Mouse (Mus musculus) embryonic stem cell, embryonic (primary cell): ENCODE data around the gene Plscr3.

Source experiments
- CTCF ChIA-PET, 4 experiments: fragments of 300-600 bp in 2 of 4; fragments of 350-600 bp in 2 of 4; sonication (Branson Sonifier 250); formaldehyde crosslinking; loops; one replicate each; lab custom pipeline; 2022; ENCODE audit warnings: inconsistent platforms in 2 of 4; lab: Charles Lee
- POLR2A ChIA-PET, 4 experiments: fragments of 300-600 bp in 2 of 4; fragments of 350-600 bp in 2 of 4; sonication (Branson Sonifier 250); formaldehyde crosslinking; loops; one replicate each; lab custom pipeline; 2022; ENCODE audit warnings: antibody characterized with exemption in 4 of 4, inconsistent platforms in 1 of 4; lab: Charles Lee

Plscr3 gene

GRCm38 (mm10) chr11:69846198-69846680, at the start of gene Plscr3:
Plscr3 (plus strand) TSS chr11:69846376.
- CTCF ChIA-PET = interaction anchor here in 1 of 4 experiments (0.6 to 1.0 kb wide), 2 partner anchors 17 to 40 kb away, joined by 3 to 4 read pairs; no protein-coding TSS in a partner anchor
- POLR2A ChIA-PET = interaction anchor here (0.9 to 2.4 kb wide), 11 partner anchors 8 to 89 kb away, joined by 3 to 13 read pairs (median 4); partner anchors contain the start of genes Tmem256 (in 4 of the 4), Nlgn2 (in 3 of the 4) and Tnk1 (in 2 of the 4)

- ChIA-PET CTCF (no interaction called here), POLR2A (interaction anchor here in 3 of 4 experiments (0.7 to 12.8 kb wide), 15 partner anchors 11 to 555 kb away, joined by 3 to 168 read pairs (median 4); partner anchors contain the start of genes 2810408A11Rik (in 1 of the 3), Gm39566 (in 1 of the 3), Neurl4 (in 1 of the 3) and Nlgn2 (in 1 of the 3))
Measured at GRCm38 (mm10) chr11:69797924-69798323, 48.3 kb upstream of the Plscr3 start.

- ChIA-PET POLR2A (interaction anchor here (0.5 to 12.8 kb wide), 60 partner anchors 9 to 693 kb away, joined by 3 to 168 read pairs (median 5); partner anchors contain the start of genes Nlgn2 (in 3 of the 4), Tmem256 (in 3 of the 4), Eif5a (in 2 of the 4) and Gm39566 (in 2 of the 4)), CTCF (interaction anchor here in 3 of 4 experiments (0.6 to 1.7 kb wide), 11 partner anchors 36 to 390 kb away, joined by 3 to 7 read pairs (median 4); partner anchors contain the start of genes Fxr2 (in 1 of the 3) and Tnk1 (in 1 of the 3))
Measured at GRCm38 (mm10) chr11:69799394-69800137, 46.6 kb upstream of the Plscr3 start.

DNA sequence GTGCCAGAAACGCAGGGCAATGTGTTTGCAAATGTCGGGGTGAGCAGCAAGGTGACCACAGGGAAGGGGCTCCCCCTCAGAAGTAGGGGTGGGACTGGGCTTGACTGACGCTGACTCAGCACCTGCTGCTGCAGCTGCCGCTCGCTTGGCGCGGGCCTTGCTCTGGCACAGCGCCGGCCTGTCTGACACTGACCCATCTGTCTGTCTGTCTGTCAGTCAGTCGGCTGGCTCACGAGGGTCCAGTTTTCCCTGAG, 46.1 kb upstream of the Plscr3 start:
- POLR2A ChIA-PET = interaction anchor here (0.5 to 12.8 kb wide), 59 partner anchors 10 to 610 kb away, joined by 3 to 168 read pairs (median 6); partner anchors contain the start of genes Nlgn2 (in 3 of the 4), Tmem256 (in 3 of the 4), 2810408A11Rik (in 2 of the 4) and Eif5a (in 2 of the 4)
- CTCF ChIA-PET = interaction anchor here in 3 of 4 experiments (0.6 to 1.7 kb wide), 9 partner anchors 47 to 390 kb away, joined by 3 to 7 read pairs (median 5); partner anchors contain the start of genes Fxr2 (in 1 of the 3) and Tnk1 (in 1 of the 3)

GRCm38 (mm10) chr11:69800392-69801197, 45.6 kb upstream of the Plscr3 start:
- POLR2A ChIA-PET = interaction anchor here (0.6 to 12.8 kb wide), 68 partner anchors 9 to 664 kb away, joined by 3 to 168 read pairs (median 5); partner anchors contain the start of genes Nlgn2 (in 3 of the 4), Tmem256 (in 3 of the 4), 2810408A11Rik (in 2 of the 4) and Eif5a (in 2 of the 4)
- CTCF ChIA-PET = interaction anchor here in 2 of 4 experiments (0.6 to 1.7 kb wide), 5 partner anchors 58 to 401 kb away, joined by 3 to 7 read pairs (median 3); partner anchors contain the start of genes Fxr2 (in 1 of the 2) and Tnk1 (in 1 of the 2)

DNA sequence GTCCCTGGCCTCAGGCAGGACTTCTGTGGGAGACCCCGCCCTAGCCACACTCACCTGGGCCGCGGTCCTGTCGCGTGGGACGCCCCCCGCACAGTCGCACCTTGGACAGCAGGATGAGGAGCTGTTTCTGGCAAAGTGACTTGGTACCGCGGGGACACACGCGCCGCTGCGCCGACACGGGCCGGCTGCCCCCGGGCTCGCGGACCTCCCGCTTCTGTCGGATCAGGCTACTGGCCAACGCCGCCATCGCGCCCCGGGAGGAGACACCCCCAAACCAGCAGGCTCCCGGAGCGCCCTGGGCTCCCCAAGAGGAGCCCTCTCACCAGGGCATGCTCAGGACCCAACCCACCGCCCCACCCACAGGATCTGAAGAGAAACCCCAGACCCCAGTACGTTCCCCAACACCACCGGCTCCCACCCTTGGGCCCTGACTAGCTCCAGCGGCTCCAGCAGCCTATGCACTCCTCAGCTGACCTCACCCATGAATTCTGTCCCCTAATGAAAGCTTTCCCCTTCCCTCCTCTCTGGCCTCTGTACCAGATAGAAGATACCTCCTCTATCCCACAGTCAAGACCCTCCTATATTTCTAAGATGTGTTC, 44.7 kb upstream of the Plscr3 start, which contains the start of gene Fgf11:
Gene Fgf11, minus strand, starts transcription at position 479 of the 599 bp plus-strand sequence.
- ChIA-PET CTCF (interaction anchor here in 2 of 4 experiments (0.5 to 2.5 kb wide), 5 partner anchors 16 to 144 kb away, joined by 3 to 11 read pairs (median 3); no protein-coding TSS in a partner anchor), POLR2A (interaction anchor here (0.5 to 12.8 kb wide), 49 partner anchors 9 to 196 kb away, joined by 3 to 168 read pairs (median 7); partner anchors contain the start of genes Nlgn2 (in 3 of the 4), Tmem256 (in 3 of the 4), Polr2a (in 2 of the 4) and Slc35g3 (in 2 of the 4))

DNA sequence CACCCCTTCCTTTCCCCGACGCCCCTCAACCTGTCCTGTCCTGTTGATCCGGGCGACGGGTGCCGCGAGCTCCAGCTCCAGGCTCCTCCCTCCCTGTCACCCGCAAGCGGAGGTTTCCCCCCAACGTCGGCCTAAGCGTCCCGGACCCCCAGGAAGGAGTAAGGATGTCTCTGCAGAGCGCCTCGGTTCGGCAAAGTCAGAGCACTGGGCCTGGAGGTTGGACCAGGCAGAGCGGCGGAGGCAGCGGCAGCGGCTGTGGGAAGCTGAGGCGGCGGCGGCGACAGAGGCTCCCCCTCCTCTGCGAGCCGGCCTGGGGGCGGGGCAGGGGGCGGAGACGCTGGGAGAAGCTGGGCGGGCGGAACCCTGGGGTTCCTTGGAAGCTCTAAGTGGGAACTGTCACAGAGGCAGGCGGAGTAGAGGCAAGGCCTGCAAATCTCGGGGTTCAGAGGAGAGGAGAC, 43.5 kb upstream of the Plscr3 start:
- POLR2A ChIA-PET = interaction anchor here (0.6 to 12.8 kb wide), 65 partner anchors 9 to 723 kb away, joined by 3 to 168 read pairs (median 5); partner anchors contain the start of genes Nlgn2 (in 3 of the 4), Tmem256 (in 3 of the 4), 2810408A11Rik (in 2 of the 4) and Eif5a (in 2 of the 4)
- CTCF ChIA-PET = interaction anchor here in 3 of 4 experiments (0.5 to 2.7 kb wide), 16 partner anchors 12 to 146 kb away, joined by 3 to 11 read pairs (median 4); partner anchors contain the start of genes Gm39566 (in 1 of the 3), Nlgn2 (in 1 of the 3), Slc2a4 (in 1 of the 3) and Tmem256 (in 1 of the 3)

DNA sequence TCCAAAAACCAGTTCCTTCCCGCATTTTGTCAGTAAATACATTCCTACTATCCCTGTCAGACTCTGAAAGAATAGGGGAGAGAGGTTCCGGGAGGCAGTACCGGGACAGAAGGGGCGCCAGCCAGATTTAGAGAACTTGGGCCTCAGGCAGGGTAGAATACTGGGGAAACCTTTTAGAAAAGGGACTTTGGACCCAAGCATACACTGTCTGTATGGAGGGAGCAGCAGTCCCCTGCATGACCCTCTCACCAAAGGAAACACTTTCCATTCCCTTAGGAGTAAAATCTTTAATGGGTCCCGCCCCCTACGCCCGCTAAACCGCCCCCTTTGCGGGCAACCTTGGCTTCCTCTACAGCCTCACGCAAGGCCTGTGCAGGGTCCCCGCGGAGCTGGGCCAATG, 42.8 kb upstream of the Plscr3 start:
- ChIA-PET POLR2A (interaction anchor here (0.7 to 12.8 kb wide), 60 partner anchors 8 to 418 kb away, joined by 3 to 168 read pairs (median 6); partner anchors contain the start of genes Chrnb1 (in 3 of the 4), Nlgn2 (in 3 of the 4), Tmem256 (in 3 of the 4) and Eif5a (in 2 of the 4)), CTCF (interaction anchor here in 3 of 4 experiments (0.5 to 4.2 kb wide), 18 partner anchors 11 to 145 kb away, joined by 3 to 27 read pairs (median 4); partner anchors contain the start of genes Gm39566 (in 1 of the 3), Nlgn2 (in 1 of the 3), Polr2a (in 1 of the 3) and Slc2a4 (in 1 of the 3))

GRCm38 (mm10) chr11:69803786-69804651, 42.2 kb upstream of the Plscr3 start:
- CTCF ChIA-PET = interaction anchor here in 3 of 4 experiments (0.5 to 4.2 kb wide), 18 partner anchors 10 to 223 kb away, joined by 3 to 27 read pairs (median 4); partner anchors contain the start of genes Tmem95 (in 2 of the 3), Gm39566 (in 1 of the 3), Nlgn2 (in 1 of the 3) and Polr2a (in 1 of the 3)
- POLR2A ChIA-PET = interaction anchor here (0.7 to 12.8 kb wide), 57 partner anchors 9 to 240 kb away, joined by 3 to 168 read pairs (median 7); partner anchors contain the start of genes Chrnb1 (in 3 of the 4), Nlgn2 (in 2 of the 4), Polr2a (in 2 of the 4) and Tmem256 (in 2 of the 4)

DNA sequence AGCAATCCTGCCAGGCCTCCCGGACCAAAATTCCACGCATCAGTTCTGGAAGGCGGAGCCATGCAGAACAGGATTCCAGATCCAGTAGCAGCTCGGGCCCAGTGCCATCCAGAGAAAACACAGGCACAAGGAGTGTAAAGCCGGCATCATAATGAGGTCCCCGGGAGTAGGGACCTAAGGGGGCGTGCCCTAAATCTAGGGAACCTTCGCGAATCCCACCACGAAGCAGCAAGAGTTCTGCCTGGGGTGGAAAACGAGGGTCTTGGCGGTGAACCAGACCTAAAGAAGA, 41.6 kb upstream of the Plscr3 start:
- CTCF ChIA-PET = interaction anchor here in 2 of 4 experiments (1.0 to 4.2 kb wide), 8 partner anchors 19 to 144 kb away, joined by 3 to 27 read pairs (median 10); partner anchors contain the start of genes Tmem95 (in 2 of the 2) and Slc2a4 (in 1 of the 2)
- POLR2A ChIA-PET = interaction anchor here (0.7 to 12.8 kb wide), 37 partner anchors 9 to 228 kb away, joined by 3 to 168 read pairs (median 5); partner anchors contain the start of genes Chrnb1 (in 2 of the 4), Nlgn2 (in 2 of the 4), Polr2a (in 2 of the 4) and Tmem256 (in 2 of the 4)

GRCm38 (mm10) chr11:69804972-69805909, 40.9 kb upstream of the Plscr3 start, which contains the start of gene Tmem102:
Tmem102 (minus strand) TSS chr11:69805624.
- POLR2A ChIA-PET = interaction anchor here (0.7 to 12.8 kb wide), 63 partner anchors 8 to 228 kb away, joined by 3 to 168 read pairs (median 4); partner anchors contain the start of genes Nlgn2 (in 3 of the 4), Tmem256 (in 3 of the 4), 2810408A11Rik (in 2 of the 4) and Chrnb1 (in 2 of the 4)
- CTCF ChIA-PET = interaction anchor here (0.5 to 4.2 kb wide), 33 partner anchors 10 to 627 kb away, joined by 3 to 27 read pairs (median 4); partner anchors contain the start of genes Tmem95 (in 2 of the 4), Gm39566 (in 1 of the 4), Kctd11 (in 1 of the 4) and Tnk1 (in 1 of the 4)

- ChIA-PET POLR2A (interaction anchor here in 3 of 4 experiments (0.7 to 12.8 kb wide), 39 partner anchors 8 to 191 kb away, joined by 3 to 168 read pairs (median 6); partner anchors contain the start of genes 2810408A11Rik (in 2 of the 3), Chrnb1 (in 2 of the 3), Gm39566 (in 2 of the 3) and Neurl4 (in 2 of the 3)), CTCF (interaction anchor here (0.6 to 4.2 kb wide), 25 partner anchors 10 to 215 kb away, joined by 3 to 27 read pairs (median 4); partner anchors contain the start of genes Tmem95 (in 2 of the 4), Kctd11 (in 1 of the 4), Tmem256 (in 1 of the 4) and Tnk1 (in 1 of the 4))
Measured at GRCm38 (mm10) chr11:69806378-69806777, 39.8 kb upstream of the Plscr3 start.

GRCm38 (mm10) chr11:69807641-69808040, 38.5 kb upstream of the Plscr3 start:
- ChIA-PET POLR2A (interaction anchor here in 2 of 4 experiments (0.6 to 12.8 kb wide), 5 partner anchors 9 to 69 kb away, joined by 3 to 168 read pairs (median 27); partner anchors contain the start of genes Polr2a (in 1 of the 2), Slc35g3 (in 1 of the 2) and Tmem95 (in 1 of the 2)), CTCF (no interaction called here)
